Mouse (Mus musculus) left cerebral cortex, postnatal 10 days (tissue): ENCODE measurements around the gene Fkbp9. TPM values are rescaled to one million over a fixed set of nuclear protein-coding genes. Genes with fewer than 3 reads are reported as not detected.

Source experiments
- DNase-seq, 2 experiments: peaks; one replicate each; pipeline ENCODE4 v3.0.0; 2021 to 2022; ENCODE audit warnings: low spot score in 2 of 2, mixed read lengths in 1 of 2; ENCODE audit errors: extremely low spot score in 1 of 2
- intact Hi-C: fragments of 180-260 bp; cut with DNase I; formaldehyde crosslinking; loops from one replicate; pipeline ENCODE4 v1.15.1; 2025
- total RNA-seq, 2 experiments: library from RNA; stranded (reverse); gene quantifications; 2 replicates each; pipeline ENCODE4 v1.2.3; 2021

The Fkbp9 gene
- total RNA-seq, 2 experiments from 2014 or later: 29.5 to 30.6 TPM

- DNase-seq: no peak
Observed at GRCm38 (mm10) chr6:56923331-56923725, 91.5 kb downstream of the Fkbp9 start.

GRCm38 (mm10) chr6:56923726-56924707, 92.2 kb downstream of the Fkbp9 start, which contains the start of the genes Nt5c3 and Vmn1r4:
Gene Nt5c3, minus strand, starts transcription at chr6:56923932.
Gene Vmn1r4, plus strand, starts transcription at chr6:56924015.
- intact Hi-C loops: loop anchor here (10.0 kb wide), 1 partner anchor 641 kb away; no protein-coding TSS in a partner anchor
- DNase-seq: peak; percentile 91 to 94

More at GRCm38 (mm10) chr6:56923331-56923725, 91.5 kb downstream of the Fkbp9 start:
- intact Hi-C loops: loop anchor here (10.0 kb wide), 1 partner anchor 641 kb away; no protein-coding TSS in a partner anchor

Other genes starting within 250 kb of the Fkbp9 start
- gene Lsm5, start 127.3 kb upstream of the Fkbp9 start, total RNA-seq: 10 to 100 TPM; 22.5 to 31.3 TPM
- gene Avl9, start 117.2 kb upstream of the Fkbp9 start, total RNA-seq: 10 to 100 TPM; 34.7 to 37.4 TPM
- gene Kbtbd2, start 34.2 kb upstream of the Fkbp9 start, total RNA-seq: 10 to 100 TPM; 42.2 to 44.8 TPM
- 10 to 100 TPM; 57.4 to 65.7 TPM for gene Nt5c3, start 91.9 kb downstream of the Fkbp9 start, total RNA-seq
- under 1 TPM; 0.55 to 0.60 TPM for gene Vmn1r4, start 92.0 kb downstream of the Fkbp9 start, total RNA-seq
- not detected for gene Vmn1r5, start 138.2 kb downstream of the Fkbp9 start, total RNA-seq
- not detected for gene Vmn1r6, start 165.2 kb downstream of the Fkbp9 start, total RNA-seq
- not detected for gene Vmn1r7, start 193.3 kb downstream of the Fkbp9 start, total RNA-seq
- not detected for gene Vmn1r8, start 200.2 kb downstream of the Fkbp9 start, total RNA-seq
- not detected for gene Vmn1r9, start 234.7 kb downstream of the Fkbp9 start, total RNA-seq